Mouse (Mus musculus) liver, adult 2 months (tissue): ENCODE measurements around the gene Pik3r6. TPM values are rescaled to one million over a fixed set of nuclear protein-coding genes. Genes with fewer than 3 reads are reported as not detected.

ENCODE experiments used
- DNase-seq: peaks from one replicate; pipeline ENCODE4 v3.0.0-alpha.2; 2011; ENCODE audit warnings: low read depth, low spot score; ENCODE audit errors: extremely low read depth
- H3K27ac ChIP-seq: fragments of 200-500 bp; replicated peaks from 2 replicates; pipeline ENCODE4 v1.5.1; 2012; ENCODE audit warnings: low read depth, mild to moderate bottlenecking, control low read depth, inconsistent platforms, low read length; ENCODE audit not compliant: insufficient read depth
- H3K27me3 ChIP-seq: fragments of 200-500 bp; 2 replicates; pipeline ENCODE4 v1.6.1; 2012; ENCODE audit warnings: mild to moderate bottlenecking, moderate library complexity, low read length, inconsistent platforms; ENCODE audit not compliant: control insufficient read depth, insufficient read depth
- H3K36me3 ChIP-seq: fragments of 200-500 bp; 2 replicates; pipeline ENCODE4 v1.6.1; 2012; ENCODE audit warnings: low read length, inconsistent platforms; ENCODE audit not compliant: control insufficient read depth, insufficient read depth
- H3K4me1 ChIP-seq: fragments of 200-500 bp; 2 replicates; pipeline ENCODE4 v1.6.1; 2011; ENCODE audit warnings: low read length; ENCODE audit not compliant: control insufficient read depth, insufficient read depth
- H3K4me3 ChIP-seq: fragments of 200-500 bp; 2 replicates; pipeline ENCODE4 v1.5.1; 2011; ENCODE audit warnings: low read depth, mild to moderate bottlenecking, control low read depth, low read length, moderate library complexity; ENCODE audit not compliant: insufficient read depth
- H3K79me2 ChIP-seq: fragments of 200-500 bp; 2 replicates; pipeline ENCODE4 v1.6.1; 2012; ENCODE audit warnings: inconsistent platforms, mild to moderate bottlenecking, low read length, moderate library complexity; ENCODE audit not compliant: control insufficient read depth, insufficient read depth
- H3K9ac ChIP-seq: fragments of 200-500 bp; 2 replicates; pipeline ENCODE4 v1.6.1; 2012; ENCODE audit warnings: low read depth, mild to moderate bottlenecking, control low read depth, inconsistent platforms, low read length
- CTCF ChIP-seq: fragments of 200-500 bp; IDR thresholded peaks from 2 replicates; pipeline ENCODE4 v1.5.1; 2011; ENCODE audit warnings: low read depth, low read length, control low read depth
- POLR2A ChIP-seq: fragments of 200-500 bp; IDR thresholded peaks from 2 replicates; pipeline ENCODE4 v1.6.1; 2011; ENCODE audit warnings: low read length, control low read depth; ENCODE audit not compliant: insufficient read depth; ENCODE audit errors: extremely low read depth
- whole genome bisulfite sequencing: fragments of 180-500 bp; shearing (Covaris S2); methylation state at CpG from one replicate; pipeline ENCODE4 v1.1.7; 2018; 5-methylcytosine and 5-hydroxymethylcytosine counted together
- polyA plus RNA-seq: library from polyadenylated mRNA; depleted of rRNA; stranded (reverse); fragments of >200 nt; gene quantifications from 2 replicates; pipeline ENCODE4 v1.2.3, GENCODE M21; 2012
- total RNA-seq: library from RNA; depleted of rRNA; stranded (reverse); fragments of >200 nt; gene quantifications from 2 replicates; pipeline ENCODE4 v1.2.3, GENCODE M21; 2014

Gene Pik3r6
- total and polyA plus RNA-seq, 2 experiments, result 0.73 to 0.74 TPM

DNA sequence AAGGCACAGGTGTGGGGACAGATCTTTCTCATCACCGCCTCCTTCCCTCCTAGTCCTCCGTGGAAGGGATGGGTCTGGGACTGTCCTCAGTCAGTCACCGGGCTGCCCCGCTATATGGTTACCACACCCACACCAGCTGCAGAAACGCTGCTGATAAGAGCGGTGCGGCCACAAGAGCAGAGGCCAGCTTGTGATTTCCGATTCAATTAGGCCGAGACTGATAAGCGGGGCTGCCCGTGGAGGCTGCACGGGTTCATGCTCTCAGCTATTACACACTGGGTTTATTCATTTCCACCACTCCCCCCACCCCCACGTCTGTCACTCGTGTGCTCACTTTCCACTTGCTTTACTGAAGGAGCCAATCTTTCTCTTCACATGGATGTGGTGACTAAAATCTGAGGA, 1.9 kb upstream of the Pik3r6 start:
- Histone ChIP-seq H3K27ac (no peak overlapping the region), H3K36me3 (no peaks in the 10 kb centered on the region), H3K79me2 (no peaks in the 10 kb centered on the region), H3K4me3 (no peak overlapping the region), H3K4me1 (no peaks in the 10 kb centered on the region), H3K9ac (no peak overlapping the region), H3K27me3 (no peaks in the 10 kb centered on the region)
- 25% methylated on average over 14 of the region's 14 CpGs for WGBS
- TF ChIP-seq POLR2A, result no peak
- no peak for TF ChIP-seq CTCF
- DNase-seq, result no peak

- Histone ChIP-seq H3K27me3 (no peaks in the 10 kb centered on the region), H3K4me3 (no peak overlapping the region), H3K79me2 (no peaks in the 10 kb centered on the region), H3K4me1 (no peaks in the 10 kb centered on the region), H3K9ac (no peak overlapping the region), H3K27ac (no peak overlapping the region), H3K36me3 (no peaks in the 10 kb centered on the region)
- WGBS, result 53% methylated on average over 2 of the region's 2 CpGs
- no peak for DNase-seq
- TF ChIP-seq POLR2A (no peak), CTCF (no peak)
Measured at GRCm38 (mm10) chr11:68502408-68502807, 411 bp upstream of the Pik3r6 start.

GRCm38 (mm10) chr11:68504913-68505312, 2.1 kb downstream of the Pik3r6 start:
- Histone ChIP-seq H3K4me1 (no peaks in the 10 kb centered on the region), H3K4me3 (no peak overlapping the region)

GRCm38 (mm10) chr11:68507246-68507645, 4.4 kb downstream of the Pik3r6 start:
- H3K27ac ChIP-seq, result no peak overlapping the region
- no peak overlapping the region for H3K9ac ChIP-seq
- no peaks in the 10 kb centered on the region for H3K27me3 ChIP-seq
- H3K4me1 ChIP-seq, result no peaks in the 10 kb centered on the region
- TF ChIP-seq POLR2A, result no peak
- TF ChIP-seq CTCF, result no peak
- no peak overlapping the region for H3K4me3 ChIP-seq
- no peak for DNase-seq
- H3K79me2 ChIP-seq, result no peaks in the 10 kb centered on the region
- WGBS, result 92% methylated on average over 7 of the region's 7 CpGs
- H3K36me3 ChIP-seq, result no peaks in the 10 kb centered on the region

More at GRCm38 (mm10) chr11:68504913-68505312, 2.1 kb downstream of the Pik3r6 start:
- TF ChIP-seq POLR2A (no peak), CTCF (no peak)
- Histone ChIP-seq H3K27ac (no peak overlapping the region), H3K79me2 (no peaks in the 10 kb centered on the region), H3K36me3 (no peaks in the 10 kb centered on the region), H3K27me3 (no peaks in the 10 kb centered on the region), H3K9ac (no peak overlapping the region)
- 84% methylated on average over 11 of the region's 11 CpGs for WGBS
- DNase-seq, result no peak

- Histone ChIP-seq H3K36me3 (no peaks in the 10 kb centered on the region), H3K27me3 (no peaks in the 10 kb centered on the region), H3K4me3 (no peak overlapping the region), H3K27ac (no peak overlapping the region), H3K79me2 (no peaks in the 10 kb centered on the region), H3K9ac (no peak overlapping the region), H3K4me1 (no peaks in the 10 kb centered on the region)
- no peak for TF ChIP-seq POLR2A
- TF ChIP-seq CTCF, result no peak
- 68% methylated on average over 5 of the region's 5 CpGs for WGBS
- no peak for DNase-seq
Measured at GRCm38 (mm10) chr11:68508619-68509018, 5.8 kb downstream of the Pik3r6 start.

GRCm38 (mm10) chr11:68509194-68509593, 6.4 kb downstream of the Pik3r6 start:
- Histone ChIP-seq H3K4me1 (no peaks in the 10 kb centered on the region), H3K27me3 (no peaks in the 10 kb centered on the region), H3K36me3 (no peaks in the 10 kb centered on the region), H3K79me2 (no peaks in the 10 kb centered on the region), H3K4me3 (no peak overlapping the region), H3K9ac (no peak overlapping the region), H3K27ac (no peak overlapping the region)
- TF ChIP-seq CTCF (no peak), POLR2A (no peak)
- no peak for DNase-seq
- WGBS, result 74% methylated on average over 2 of the region's 2 CpGs

GRCm38 (mm10) chr11:68513969-68514368, 11.2 kb downstream of the Pik3r6 start:
- H3K27ac ChIP-seq, result no peak overlapping the region
- whole genome bisulfite sequencing, result 50% methylated on average over 3 of the region's 3 CpGs

More at GRCm38 (mm10) chr11:68513969-68514368, 11.2 kb downstream of the Pik3r6 start:
- Histone ChIP-seq H3K27me3 (no peaks in the 10 kb centered on the region; the same call in 1 of the 2 replicates), H3K4me1 (no peaks in the 10 kb centered on the region), H3K79me2 (no peaks in the 10 kb centered on the region), H3K36me3 (no peaks in the 10 kb centered on the region), H3K4me3 (no peak overlapping the region), H3K9ac (no peak overlapping the region)
- TF ChIP-seq POLR2A (no peak), CTCF (no peak)
- DNase-seq, result peak; percentile 13
